Mouse (Mus musculus) olfactory bulb, adult 2 months (tissue): ENCODE results near the gene Pom121l2.

ENCODE experiments used
- CTCF ChIP-seq: fragments of 200-500 bp; IDR thresholded peaks from 2 replicates; pipeline ENCODE4 v1.5.1; 2012; ENCODE audit warnings: low read depth, mild to moderate bottlenecking, low read length, moderate library complexity; ENCODE audit not compliant: insufficient read depth
- POLR2A ChIP-seq: fragments of 200-500 bp; IDR thresholded peaks from 2 replicates; pipeline ENCODE4 v1.6.1; 2012; ENCODE audit warnings: mild to moderate bottlenecking, low read depth, low read length, moderate library complexity; ENCODE audit not compliant: insufficient read depth

DNA sequence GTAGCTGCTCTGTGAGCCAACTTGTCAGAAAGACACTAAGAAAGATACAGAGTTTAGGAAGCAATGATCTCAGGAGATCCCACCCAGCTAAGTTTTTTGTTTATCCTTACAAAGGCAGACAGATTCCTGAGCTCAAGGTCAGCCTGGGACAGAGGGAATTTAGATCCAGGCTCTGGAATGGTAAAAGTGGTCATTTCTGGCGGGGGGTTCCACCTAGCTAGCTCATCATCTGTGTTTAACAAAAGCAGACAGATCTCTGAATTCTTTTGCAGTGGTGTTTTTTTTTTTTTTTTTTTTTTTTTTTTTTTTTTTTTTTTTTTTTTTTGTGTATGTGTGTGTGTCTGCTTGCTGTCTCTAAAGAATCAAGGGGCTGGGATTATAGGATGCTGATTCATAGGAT is 11.7 kb upstream of the Pom121l2 start:
- TF ChIP-seq POLR2A (no peak), CTCF (no peak)
